Mouse (Mus musculus) c-Kit-positive CD71-positive TER-119-negative erythroid progenitor cells, embryonic 14.5 days (primary cell): Measurements from ENCODE around the gene Rtn4r.

ENCODE experiments used
- DNase-seq: peaks from one replicate; pipeline ENCODE4 v3.0.0-alpha.2; 2013; ENCODE audit warnings: low read depth

Gene Rtn4r

GRCm38 (mm10) chr16:18127241-18127861, at the start of gene Rtn4r:
Gene Rtn4r (plus strand): TSS chr16:18127642.
- DNase-seq: no peak

GRCm38 (mm10) chr16:18078314-18079015, 49.0 kb upstream of the Rtn4r start:
- DNase-seq: no peak

- DNase-seq: no peak
Observed at GRCm38 (mm10) chr16:18079300-18079699, 48.1 kb upstream of the Rtn4r start.

- DNase-seq: no peak
Observed at GRCm38 (mm10) chr16:18080171-18080570, 47.3 kb upstream of the Rtn4r start.

GRCm38 (mm10) chr16:18081149-18081827, 46.2 kb upstream of the Rtn4r start:
- DNase-seq: no peak

- DNase-seq: no peak
Observed at GRCm38 (mm10) chr16:18082291-18082690, 45.2 kb upstream of the Rtn4r start.

- no peak for DNase-seq
Observed at GRCm38 (mm10) chr16:18083231-18083951, 44.1 kb upstream of the Rtn4r start.

GRCm38 (mm10) chr16:18084262-18084661, 43.2 kb upstream of the Rtn4r start:
- no peak for DNase-seq

GRCm38 (mm10) chr16:18087101-18087500, 40.3 kb upstream of the Rtn4r start:
- DNase-seq: no peak

- no peak for DNase-seq
Observed at GRCm38 (mm10) chr16:18096348-18096747, 31.1 kb upstream of the Rtn4r start.

- no peak for DNase-seq
Observed at GRCm38 (mm10) chr16:18102816-18103215, 24.6 kb upstream of the Rtn4r start.

GRCm38 (mm10) chr16:18103366-18103765, 24.1 kb upstream of the Rtn4r start:
- DNase-seq: no peak

- DNase-seq: no peak
Observed at GRCm38 (mm10) chr16:18103808-18104207, 23.6 kb upstream of the Rtn4r start.

- DNase-seq: no peak
Observed at GRCm38 (mm10) chr16:18108221-18108966, 19.0 kb upstream of the Rtn4r start.

- DNase-seq: no peak
Observed at GRCm38 (mm10) chr16:18111042-18111441, 16.4 kb upstream of the Rtn4r start.

GRCm38 (mm10) chr16:18116467-18116866, 11.0 kb upstream of the Rtn4r start:
- DNase-seq: no peak

GRCm38 (mm10) chr16:18118285-18118684, 9.2 kb upstream of the Rtn4r start:
- no peak for DNase-seq

- peak; percentile 33 for DNase-seq
Observed at GRCm38 (mm10) chr16:18119031-18119730, 8.3 kb upstream of the Rtn4r start.

- DNase-seq: no peak
Observed at GRCm38 (mm10) chr16:18122740-18123139, 4.7 kb upstream of the Rtn4r start.

- DNase-seq: no peak
Observed at GRCm38 (mm10) chr16:18123471-18123870, 4.0 kb upstream of the Rtn4r start.

- DNase-seq: no peak
Observed at GRCm38 (mm10) chr16:18124040-18124439, 3.4 kb upstream of the Rtn4r start.
